Mouse (Mus musculus) G1E (cell line): ENCODE measurements around the gene Radil.

Source experiments
- CTCF ChIP-seq: IDR thresholded peaks from 2 replicates; pipeline ENCODE4 v1.5.1; 2012; ENCODE audit warnings: low read depth, low read length, inconsistent platforms, mixed read lengths
- TAL1 ChIP-seq: conservative IDR thresholded peaks from 2 replicates; pipeline ENCODE4 v1.6.1; 2012; ENCODE audit warnings: low read depth, low read length, inconsistent platforms, mixed read lengths

GRCm38 (mm10) chr5:142440451-142441147, 110.3 kb downstream of the Radil start:
- TF ChIP-seq CTCF: no peak
- TF ChIP-seq TAL1: no peak
